Mouse (Mus musculus) thymus, postnatal 10 days (tissue): ENCODE measurements around the gene Ints6.

Source experiments
- DNase-seq, 2 experiments: peaks; one replicate each; pipeline ENCODE4 v3.0.0; 2021; ENCODE audit warnings: low spot score in 2 of 2

The Ints6 gene

DNA sequence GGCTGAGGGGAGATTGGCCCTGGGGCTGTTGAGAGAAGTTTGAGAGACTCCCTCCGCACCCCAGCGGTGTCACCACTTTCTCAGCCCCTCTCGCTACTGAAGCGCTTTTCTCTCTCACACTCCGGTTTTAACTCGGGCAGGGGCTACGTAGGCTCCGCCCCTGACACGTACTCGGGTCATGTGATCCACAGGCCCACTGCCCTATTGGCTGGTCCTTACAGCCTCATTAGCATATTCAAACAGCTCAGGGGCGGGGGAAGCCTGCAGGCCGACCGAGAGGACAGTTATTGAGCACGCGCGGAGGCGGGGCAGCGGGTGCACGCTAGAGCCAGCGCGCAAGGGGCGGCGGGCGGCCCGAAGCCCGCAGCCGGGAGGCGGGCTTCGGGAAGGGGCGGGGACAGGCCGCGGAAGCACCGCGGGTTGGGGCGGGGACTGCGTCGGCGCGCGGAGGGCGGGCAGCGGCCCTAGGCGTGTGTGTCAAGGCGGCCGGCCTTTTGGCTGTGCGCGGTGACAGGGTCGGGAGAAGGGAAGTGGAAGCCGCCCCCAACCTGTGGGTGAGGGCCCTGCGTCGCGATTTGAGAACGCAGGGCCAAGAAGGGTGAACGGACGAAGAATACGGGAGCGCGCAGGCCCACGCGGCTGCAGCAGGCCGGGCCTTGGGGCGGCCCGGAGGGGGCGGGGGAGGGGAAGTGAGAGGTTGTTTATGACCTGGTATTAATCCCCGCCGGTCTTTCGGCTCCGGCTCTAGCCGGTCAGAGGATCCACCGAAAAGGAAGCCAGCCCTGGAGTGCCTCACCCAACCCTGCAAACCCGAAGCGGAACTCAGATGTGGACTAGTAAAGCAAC, at the start of gene Ints6:
Ints6 (minus strand) TSS at position 134 of the 846 bp plus-strand sequence.
- peak; percentile 96 to 99 for DNase-seq

DNA sequence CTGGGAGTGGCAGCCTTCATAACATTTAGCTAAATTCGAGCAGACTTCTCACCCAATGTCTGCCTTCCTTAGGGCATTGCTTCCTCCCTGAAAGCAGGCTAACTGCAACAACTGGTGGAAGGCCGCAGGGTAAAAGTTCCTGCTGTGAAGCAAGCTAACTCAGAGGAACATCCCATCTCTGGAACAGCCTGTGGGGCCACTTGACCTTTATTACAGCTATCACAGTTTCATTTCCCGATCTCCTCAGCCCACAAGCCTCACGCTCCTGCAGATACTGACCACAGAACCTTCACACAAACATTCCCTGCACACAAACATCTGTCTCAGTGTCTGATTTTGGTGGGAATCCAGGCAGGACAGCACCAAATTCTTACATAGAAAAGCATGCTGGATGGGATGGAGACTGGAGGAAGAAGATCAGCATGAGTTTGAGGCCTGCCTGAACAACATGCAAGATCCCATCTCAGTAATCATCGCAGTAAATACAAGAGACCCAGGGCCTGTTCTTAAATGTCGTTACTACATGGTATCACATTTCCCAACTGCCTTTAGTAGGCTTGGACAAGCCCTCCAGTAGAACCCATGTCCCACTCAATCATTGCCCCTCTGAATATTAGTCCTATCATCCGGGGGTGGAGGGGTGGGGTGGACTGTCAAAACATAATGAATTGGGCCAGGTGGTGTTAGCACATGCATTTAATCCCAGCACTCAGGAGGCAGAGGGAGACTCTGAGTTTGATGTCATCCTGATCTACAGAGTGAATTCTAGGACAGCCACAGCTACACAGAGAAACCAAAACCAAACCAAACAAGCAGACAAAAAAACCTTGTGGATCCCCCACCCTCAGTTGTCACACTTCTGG, 47.9 kb upstream of the Ints6 start:
- no peak for DNase-seq

DNA sequence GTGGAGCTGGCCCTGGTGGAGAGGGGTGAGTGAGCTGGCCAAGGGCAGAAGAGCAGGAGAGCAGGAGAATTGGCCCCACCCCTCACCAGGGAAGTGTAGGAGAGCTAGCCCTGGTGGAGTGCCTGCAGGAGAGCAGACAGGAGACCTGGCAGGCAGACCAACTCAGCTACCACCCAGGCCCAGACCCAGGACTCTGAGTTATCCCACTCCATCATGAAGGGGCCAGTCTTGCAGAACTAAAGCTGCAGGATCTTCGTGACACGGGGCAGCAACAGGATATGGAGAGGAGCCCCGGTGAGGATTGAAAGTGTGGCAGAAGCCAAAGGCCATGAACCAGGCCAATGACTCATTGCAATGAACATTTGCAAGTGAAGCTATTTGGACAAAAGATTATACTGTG, 46.0 kb upstream of the Ints6 start:
- DNase-seq, result no peak

DNA sequence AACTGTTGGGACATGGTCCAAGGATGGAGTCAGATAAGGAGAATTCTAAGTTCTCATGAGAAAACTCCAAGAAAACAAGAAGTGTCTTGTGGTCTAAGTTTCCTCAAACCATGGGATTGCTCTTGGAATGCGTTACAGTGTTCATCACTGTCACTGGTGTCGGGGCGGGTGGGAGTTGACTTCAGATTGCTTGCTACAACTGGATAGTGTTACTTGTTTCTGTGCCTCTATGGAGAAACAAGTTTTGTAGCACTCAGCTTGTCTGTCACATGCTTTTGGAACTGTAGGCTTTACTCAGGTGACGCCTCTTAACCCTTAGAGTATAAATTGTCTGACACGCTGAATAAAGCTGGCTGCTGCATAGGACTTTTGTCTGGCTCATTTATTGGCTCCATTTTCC, 42.2 kb upstream of the Ints6 start:
- no peak for DNase-seq

DNA sequence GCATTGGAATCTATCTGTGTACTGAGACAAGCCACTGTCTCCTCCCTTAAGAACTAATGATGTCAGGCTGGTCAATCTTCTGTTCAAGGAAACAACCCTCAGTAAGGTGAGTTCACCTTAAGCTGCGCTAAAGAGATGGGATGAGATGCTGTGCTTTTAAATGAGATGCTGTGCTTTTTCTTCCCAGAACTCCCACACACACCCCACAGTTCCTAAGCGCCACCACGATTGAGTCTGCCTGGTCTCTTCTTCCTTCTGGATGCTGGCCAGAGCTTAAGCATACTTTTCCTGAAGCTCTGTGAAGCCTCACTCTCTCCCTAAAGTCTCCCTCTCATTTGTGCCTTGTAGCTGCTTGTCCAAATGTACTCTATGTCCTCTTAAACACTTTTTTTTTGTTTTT, 39.8 kb upstream of the Ints6 start:
- DNase-seq, result no peak

DNA sequence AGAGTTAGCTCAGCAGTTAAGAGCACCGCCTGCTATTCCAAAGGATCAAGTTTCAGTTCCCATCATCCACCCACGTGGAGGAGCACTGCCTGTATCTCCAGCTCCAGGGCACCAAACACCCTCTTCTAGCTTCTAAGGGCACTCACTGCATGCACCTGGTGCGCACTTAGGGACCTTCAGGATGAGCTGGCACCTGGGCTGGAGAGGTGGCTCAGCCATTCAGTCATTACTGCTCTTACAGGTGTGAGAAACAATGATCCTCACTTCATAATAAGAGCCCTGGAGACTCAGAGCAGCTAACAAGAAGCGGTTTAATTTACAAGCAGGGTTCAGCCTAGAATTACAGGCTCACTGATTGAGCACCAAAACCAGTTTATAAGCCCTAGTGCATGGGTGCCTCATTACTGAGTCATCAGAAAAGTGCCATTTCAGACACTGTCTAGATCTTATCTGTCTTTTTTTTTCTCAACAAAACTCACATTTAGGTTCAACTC, 37.7 kb upstream of the Ints6 start:
- DNase-seq, result peak in 1 of 2 experiments; percentile 5

DNA sequence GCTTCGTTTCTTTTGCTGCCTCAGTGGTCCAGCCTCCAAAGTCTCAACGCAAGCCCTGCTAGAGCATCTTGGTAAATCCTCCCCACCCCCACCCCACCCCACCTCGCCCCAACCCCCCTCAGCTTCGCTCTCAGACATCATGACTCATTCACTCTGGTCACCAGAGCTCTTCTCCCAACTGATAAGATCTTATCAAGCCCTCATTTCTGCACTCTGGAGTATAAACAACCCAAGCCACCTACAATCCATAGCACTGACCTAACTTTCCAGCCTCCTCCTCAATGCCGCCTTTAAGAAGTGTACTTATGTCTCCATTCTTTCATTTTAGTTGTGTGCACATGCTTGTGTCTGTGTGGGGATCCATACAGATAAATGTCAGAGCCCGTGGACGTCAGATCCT, 34.8 kb upstream of the Ints6 start:
- DNase-seq, result no peak

DNA sequence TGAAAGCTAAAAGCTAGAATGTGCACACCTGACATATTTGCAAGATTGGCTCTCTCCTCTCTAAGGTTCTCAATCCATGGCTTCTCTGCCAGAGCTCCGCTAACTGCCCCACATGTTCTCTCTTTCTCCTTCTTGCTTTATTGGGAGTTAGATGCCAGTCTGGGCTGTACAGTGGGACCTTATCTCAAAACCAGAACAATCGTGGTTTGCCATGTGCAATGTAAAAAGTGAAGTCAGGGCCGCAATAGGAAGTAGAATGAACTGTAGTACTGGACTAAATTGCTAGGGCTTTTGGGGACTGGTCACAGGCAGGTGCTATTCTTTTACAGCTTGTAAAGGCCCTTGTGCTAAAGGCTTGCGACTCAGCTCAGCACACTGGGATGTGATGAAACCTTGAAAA, 28.3 kb upstream of the Ints6 start:
- no peak for DNase-seq

DNA sequence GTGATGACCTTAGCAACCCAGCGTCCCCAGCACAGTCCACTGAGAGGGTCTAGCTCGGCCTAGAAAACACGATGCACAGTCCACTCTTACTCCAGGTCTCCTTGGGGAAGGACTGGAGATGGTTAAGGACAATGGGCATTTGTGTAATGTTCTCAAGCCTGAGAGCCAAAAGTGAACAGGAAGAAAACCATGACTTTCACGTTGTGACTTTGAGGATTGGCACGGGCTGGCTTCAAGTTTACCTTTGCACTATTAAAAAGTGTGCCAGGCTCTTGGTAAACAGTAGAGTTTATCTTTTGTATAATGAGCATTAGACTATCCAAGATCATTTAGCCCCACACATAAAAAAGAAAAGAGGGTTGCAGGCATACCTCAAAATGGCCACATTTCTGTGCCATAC, 22.0 kb upstream of the Ints6 start:
- no peak for DNase-seq

DNA sequence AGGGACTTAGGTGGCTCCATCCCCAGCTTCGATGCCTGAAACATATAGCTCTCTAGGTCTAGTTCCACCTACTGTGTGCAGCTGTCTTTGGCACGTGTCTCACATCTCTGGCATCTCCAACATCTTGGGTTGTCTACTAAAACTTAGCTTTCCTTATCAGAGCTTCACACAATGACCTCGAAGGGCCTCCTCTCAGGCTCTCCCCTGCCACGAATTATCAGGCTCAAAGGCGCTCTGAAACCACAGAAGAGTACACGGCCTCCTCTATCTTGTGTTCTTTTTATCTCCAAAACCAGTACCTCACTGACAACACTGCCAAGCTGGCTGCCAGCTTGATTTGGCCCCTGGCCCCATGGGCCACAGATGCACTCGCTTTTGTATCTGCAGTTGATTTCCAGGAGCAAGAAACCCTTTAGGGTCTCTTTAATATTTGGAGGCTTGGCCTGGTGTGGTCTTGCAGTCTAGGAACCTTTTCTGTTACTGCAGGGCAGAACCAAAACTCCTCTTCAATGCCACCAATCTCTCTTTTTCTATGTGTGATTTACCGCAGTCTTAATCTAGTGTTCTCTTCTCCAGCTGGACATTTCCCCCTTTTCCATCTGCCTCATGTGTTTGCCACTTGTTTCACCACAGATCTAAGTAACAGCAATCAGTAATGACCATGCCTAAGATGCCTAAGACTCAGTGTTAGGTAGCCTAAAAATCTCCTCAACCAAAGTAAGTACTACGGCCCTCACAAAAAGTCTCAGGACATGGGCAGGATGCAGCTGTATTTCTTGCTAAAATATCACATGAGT, 19.7 kb upstream of the Ints6 start:
- DNase-seq, result no peak

DNA sequence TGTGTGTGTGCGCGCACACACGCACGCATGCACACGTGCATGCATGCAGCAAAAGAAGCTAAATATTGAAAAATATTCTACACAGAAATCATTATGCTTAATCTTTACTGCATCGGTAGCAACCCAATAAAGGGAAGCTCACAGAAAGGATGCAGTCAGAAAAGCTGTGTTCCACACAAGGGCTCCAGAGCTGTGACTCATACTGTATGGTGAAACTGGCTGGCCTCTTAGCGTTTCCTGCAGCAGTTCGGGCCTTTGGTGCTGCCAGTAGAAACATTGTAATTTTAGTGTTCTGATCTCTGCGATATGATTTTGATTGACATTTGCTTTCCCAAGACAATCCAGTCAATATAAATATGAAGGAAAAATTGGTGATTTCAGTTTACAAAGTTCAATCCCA, 17.1 kb upstream of the Ints6 start:
- no peak for DNase-seq

DNA sequence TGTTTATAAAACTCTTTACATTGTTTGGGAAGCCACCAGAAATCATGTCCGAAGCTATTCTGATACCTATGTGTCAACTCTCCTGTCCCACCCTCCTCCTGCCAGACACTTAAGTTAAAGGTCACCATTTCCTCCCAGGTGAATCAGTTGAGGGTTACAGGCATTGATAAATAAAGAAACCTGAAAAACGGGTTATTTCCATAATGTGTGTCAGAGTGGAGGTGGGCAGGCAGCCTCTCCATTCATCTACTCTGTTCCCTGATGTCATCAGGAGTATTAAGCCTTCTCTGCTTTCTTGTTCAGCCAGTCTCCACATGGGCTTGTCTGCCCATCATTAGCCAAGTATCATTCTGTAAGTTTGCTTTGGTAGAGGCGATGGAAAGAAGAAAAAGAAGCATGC, 14.1 kb upstream of the Ints6 start:
- no peak for DNase-seq

DNA sequence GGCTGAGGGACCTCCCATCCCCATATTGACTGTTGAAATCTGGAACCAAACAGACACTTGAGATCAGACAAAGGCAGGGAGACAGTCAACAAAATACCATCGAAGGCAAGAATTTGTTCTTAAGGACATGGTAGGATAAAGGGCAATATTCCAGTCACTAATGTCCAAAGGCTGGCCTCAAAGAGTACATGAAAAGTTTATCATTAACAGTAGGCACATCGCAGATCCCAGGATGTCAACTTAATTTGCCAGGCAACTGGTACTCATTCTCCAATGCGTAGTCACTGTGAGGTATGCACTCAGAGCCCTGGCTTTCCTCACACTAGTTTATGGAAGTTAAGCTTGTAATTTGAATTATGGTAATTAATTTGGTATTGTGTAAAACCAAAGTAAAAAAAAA, 13.3 kb upstream of the Ints6 start:
- DNase-seq, result no peak

DNA sequence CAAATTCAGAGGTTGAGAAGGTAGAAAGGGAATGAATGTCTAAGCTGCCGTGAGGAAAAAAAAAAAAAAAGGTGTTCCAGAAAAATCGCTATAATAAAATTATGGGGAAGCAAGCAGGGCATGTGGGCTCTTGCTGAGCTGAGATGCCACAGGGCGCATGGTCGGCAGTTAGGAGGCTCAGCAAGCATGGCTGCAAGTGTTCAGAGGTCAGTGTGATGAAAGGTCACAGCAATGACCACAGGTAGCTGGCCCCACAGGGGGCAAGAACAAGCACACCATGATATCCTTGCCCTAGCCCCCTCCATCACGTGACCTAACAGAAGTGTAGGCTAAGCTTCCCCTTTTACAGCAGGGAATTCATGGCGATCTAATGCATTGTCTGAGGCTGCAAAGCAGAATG, 12.8 kb upstream of the Ints6 start:
- no peak for DNase-seq

DNA sequence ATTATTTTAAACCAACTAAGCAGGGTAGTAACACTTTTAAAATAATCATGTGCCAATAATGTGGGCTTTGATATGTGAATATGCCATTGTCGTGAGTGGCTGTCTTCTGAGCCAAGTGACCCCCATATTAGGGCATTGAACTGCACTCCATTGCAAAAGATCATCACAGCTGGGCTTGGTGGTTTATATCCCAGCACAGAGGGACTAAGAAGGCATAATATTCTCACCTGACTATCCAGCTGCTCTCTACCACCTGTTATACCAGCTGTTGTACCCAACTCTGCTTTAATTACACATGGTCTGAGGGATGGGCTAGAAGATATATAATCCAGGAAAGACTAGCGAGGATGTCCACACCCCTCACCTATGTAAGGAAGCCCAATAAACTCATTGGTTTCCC, 4.4 kb upstream of the Ints6 start:
- no peak for DNase-seq

DNA sequence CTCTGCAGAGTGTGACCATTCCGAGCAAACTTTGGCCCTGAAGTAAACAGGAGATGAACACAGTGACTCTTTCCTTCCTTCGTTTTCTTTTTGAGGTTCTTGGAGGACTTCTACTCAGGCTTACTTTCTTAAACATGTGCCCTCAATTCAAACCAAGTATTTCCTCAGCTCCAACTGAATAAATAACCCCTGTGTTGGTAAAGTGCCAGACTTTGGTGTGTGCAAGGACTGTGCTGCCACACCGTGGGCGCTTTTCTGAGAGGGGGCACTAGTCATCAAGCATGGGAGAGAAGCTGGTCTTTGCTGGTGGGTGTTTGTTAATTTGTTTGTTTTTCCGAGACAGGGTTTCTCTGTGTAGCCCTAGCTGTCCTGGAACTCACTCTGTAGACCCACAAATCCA, 3.4 kb upstream of the Ints6 start:
- DNase-seq, result no peak

DNA sequence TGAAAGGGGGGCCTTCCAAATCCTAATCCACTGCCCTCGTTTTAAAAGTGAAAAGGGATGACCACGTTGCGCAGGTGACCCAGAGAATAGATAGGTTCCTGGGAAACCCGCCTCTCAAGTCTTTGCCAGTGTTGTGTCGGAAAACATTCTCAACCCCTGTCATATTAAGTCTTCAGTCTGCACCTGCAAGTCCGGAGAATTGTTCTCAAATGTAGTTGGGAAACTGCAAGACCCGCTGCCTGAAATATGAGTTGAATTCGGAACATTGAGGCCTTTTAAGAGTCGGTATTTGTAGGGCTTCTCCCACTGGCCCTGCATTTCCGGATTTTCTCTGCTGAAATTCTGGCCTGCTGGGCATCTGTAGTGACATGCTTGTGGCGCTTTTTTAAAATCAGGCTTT, 974 bp upstream of the Ints6 start:
- no peak for DNase-seq

DNA sequence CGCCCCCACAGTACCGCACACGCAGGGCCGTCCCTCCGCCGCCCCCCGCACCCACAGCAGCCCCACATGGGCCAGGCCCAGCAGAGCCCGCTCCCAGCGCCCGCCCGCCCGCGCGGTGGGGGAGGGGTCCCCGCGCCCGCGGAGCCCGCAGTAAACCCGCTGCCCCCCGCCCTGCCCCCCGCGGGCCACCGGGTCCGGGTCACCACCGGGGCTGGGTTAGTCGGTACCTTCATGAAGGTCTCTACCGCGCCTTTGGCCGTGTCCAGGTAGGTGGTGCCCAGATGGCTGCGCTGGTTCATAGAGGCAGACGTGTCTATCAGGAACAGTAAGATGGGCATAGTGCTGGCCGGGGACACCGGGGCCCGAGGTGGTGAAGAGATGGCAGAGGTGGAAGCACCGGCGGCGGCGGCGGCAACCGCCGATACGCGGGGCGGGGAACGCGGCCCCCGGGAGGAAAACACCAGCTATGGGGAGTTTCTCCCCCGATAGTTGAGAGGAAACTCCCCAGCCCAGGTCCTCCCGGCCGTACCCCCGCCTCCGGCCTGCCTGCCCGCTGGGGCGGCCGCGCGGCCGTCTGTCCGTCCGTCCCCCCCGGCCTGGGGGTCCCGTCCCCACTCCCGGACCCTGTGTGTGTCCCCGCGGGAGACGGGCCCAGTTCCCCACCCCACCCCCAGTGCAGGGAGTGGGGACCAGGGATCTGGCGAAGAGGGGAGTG, 491 bp downstream of the Ints6 start:
- DNase-seq, result peak; percentile 62 to 63

DNA sequence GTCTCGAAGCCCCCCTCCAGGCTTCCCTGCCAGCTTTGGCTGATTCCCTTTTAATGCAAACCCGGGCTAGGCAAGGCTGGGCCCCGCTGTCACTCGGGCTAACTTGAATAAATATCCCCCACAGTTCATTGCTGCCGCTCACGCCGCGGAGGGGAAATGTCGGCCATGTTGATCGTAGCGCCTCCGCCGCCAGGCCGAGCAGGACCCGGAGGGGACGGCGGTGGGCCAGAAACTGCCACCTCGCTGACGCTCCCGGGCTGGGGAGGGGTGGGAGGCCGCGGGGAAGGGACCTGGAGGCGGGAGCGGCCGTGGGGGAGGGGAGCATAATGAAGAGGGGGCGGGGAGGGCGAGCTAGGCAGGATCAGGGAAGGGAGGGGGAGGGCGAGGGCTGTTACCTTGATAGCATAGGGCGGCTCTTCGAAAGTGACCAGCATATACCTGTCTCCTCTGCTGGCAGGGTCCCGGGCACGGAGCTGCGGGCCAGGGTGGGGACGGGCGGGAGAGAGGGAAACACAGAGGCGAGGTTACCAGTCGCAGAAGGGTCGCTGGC, 1.1 kb downstream of the Ints6 start:
- peak; percentile 51 to 63 for DNase-seq

DNA sequence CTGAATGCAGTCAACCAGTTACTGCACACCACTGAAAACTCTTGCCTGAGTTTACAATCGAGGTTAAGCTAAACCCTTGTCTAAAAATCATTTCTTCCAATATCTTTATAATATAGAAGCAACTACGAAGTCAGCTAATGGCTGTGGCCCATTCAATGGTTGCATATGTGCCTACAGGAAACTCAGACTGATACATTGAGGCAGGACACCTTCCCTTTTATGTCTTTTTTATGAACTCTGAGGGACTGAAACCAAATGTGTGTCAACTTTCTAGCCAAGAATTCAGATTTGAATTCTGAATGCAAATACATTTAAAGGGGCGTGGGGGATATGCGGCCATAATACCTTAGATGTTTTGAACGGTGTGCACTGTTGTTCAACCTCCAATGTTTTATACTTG, 2.3 kb downstream of the Ints6 start:
- DNase-seq, result no peak

DNA sequence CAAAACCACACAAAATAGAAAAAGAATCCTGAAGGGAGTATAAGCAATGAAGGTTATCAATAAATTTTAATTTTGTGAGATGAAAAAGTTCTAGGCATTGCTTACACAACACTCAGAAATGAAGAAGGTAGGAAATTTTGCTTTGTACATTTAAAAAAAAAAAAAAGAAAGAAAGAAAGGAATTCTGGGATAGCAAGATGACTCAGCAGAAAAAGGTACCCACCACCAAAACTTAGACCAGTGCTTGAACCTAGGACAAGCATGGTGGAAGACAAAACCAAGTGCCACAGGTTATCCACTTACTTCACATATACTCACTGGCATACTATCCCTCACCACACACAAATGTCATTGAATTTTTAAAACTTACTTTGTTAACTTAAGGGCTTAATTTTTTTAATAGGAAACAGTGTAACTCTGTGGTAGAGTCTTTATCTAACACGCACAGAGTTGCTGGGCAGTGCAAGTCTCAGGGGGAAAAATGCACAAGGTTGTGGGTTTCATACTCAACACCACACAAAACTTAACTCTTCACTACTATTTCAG, 5.8 kb downstream of the Ints6 start:
- DNase-seq, result no peak
